Mouse (Mus musculus) kidney, adult 2 months (tissue): ENCODE data around the gene Fras1.

Source experiments
- CTCF ChIP-seq: fragments of 200-500 bp; conservative IDR thresholded peaks from 2 replicates; pipeline ENCODE4 v1.5.1; 2011; ENCODE audit warnings: low read depth, mild to moderate bottlenecking, control low read depth, low read length, moderate library complexity, mixed read lengths; ENCODE audit not compliant: insufficient read depth, insufficient read length
- POLR2A ChIP-seq: fragments of 200-500 bp; IDR thresholded peaks from one replicate; pipeline ENCODE4 v1.6.1; 2011; ENCODE audit warnings: low read depth, low read length, control low read depth

GRCm38 (mm10) chr5:96702706-96703625 is 329.2 kb downstream of the Fras1 start:
- TF ChIP-seq CTCF, result no peak
- TF ChIP-seq POLR2A, result no peak
